In genomic region chr11:22061660-22062059, GRCm38 (mm10) we compare ENCODE assay signal across 24 mouse cellular contexts. TPM values are rescaled to one million over a fixed set of nuclear protein-coding genes. Genes with fewer than 3 reads are reported as not detected.
"Had no signal": no experiment of that assay in that cellular context is flagged by ENCODE, and none has a peak within 500 bp of the region (broad histone marks: within the 10 kb centered on the region; RNA-seq: fewer than 3 reads in every experiment).

No protein-coding gene starts in this region.

- H3K27me3 ChIP-seq: intestine, embryonic 15.5 days; limb, embryonic 13.5 days; liver, embryonic 12.5 days; liver, embryonic 15.5 days; lung, embryonic 15.5 days; megakaryocyte, embryonic 14.5 days; midbrain, embryonic 13.5 days had no signal

- H3K27ac ChIP-seq: intestine, embryonic 15.5 days; layer of hippocampus, adult 2 months; limb, embryonic 10.5 days; limb, embryonic 13.5 days; liver, embryonic 12.5 days; liver, embryonic 15.5 days; lung, embryonic 15.5 days; midbrain, embryonic 10.5 days; midbrain, embryonic 13.5 days had no signal

- DNase-seq: kidney, adult 18-20 months; kidney, adult 9 months; layer of hippocampus, adult 9-11 months; liver; lung, adult 18-20 months; lung, postnatal 10 days; lung, postnatal 36 days; thymus, adult 18-20 months; thymus, postnatal 36 days had no signal

- ATAC-seq: intestine, embryonic 15.5 days; liver, embryonic 12.5 days; midbrain, embryonic 13.5 days; midbrain, embryonic 16.5 days had no signal

- H3K9ac ChIP-seq: intestine, embryonic 15.5 days; limb, embryonic 13.5 days; liver, embryonic 12.5 days; liver, embryonic 15.5 days; lung, embryonic 15.5 days; midbrain, embryonic 13.5 days had no signal

- H3K4me2 ChIP-seq: intestine, embryonic 15.5 days; limb, embryonic 13.5 days; liver, embryonic 12.5 days; liver, embryonic 15.5 days; lung, embryonic 15.5 days; midbrain, embryonic 13.5 days had no signal

- H3K36me3 ChIP-seq: intestine, embryonic 15.5 days; lung, embryonic 15.5 days had no signal

- H3K9me3 ChIP-seq: intestine, embryonic 15.5 days; limb, embryonic 10.5 days; limb, embryonic 13.5 days; liver, embryonic 12.5 days; liver, embryonic 15.5 days; lung, embryonic 15.5 days; megakaryocyte, embryonic 14.5 days; midbrain, embryonic 10.5 days; midbrain, embryonic 13.5 days had no signal

- H3K4me1 ChIP-seq: intestine, embryonic 15.5 days; limb, embryonic 10.5 days; limb, embryonic 13.5 days; liver, embryonic 12.5 days; liver, embryonic 15.5 days; lung, embryonic 15.5 days; megakaryocyte, embryonic 14.5 days had no signal

- H3K4me3 ChIP-seq: intestine, embryonic 15.5 days; layer of hippocampus, adult 2 months; limb, embryonic 10.5 days; limb, embryonic 13.5 days; liver, embryonic 12.5 days; liver, embryonic 15.5 days; lung, embryonic 15.5 days; megakaryocyte, embryonic 14.5 days; midbrain, embryonic 10.5 days; midbrain, embryonic 13.5 days had no signal

RNA-seq across cellular contexts. Expression of gene Otx1, which starts 59.0 kb away (rescaled TPM):
- polyA plus RNA-seq: intestine, embryonic 15.5 days; large intestine, adult 2 months; liver, embryonic 12.5 days; liver, embryonic 15.5 days; neural tube, embryonic 11.5 days; small intestine, adult 2 months; spleen, adult 2 months had no signal
